Comparison of ENCODE assay signal across 22 mouse cellular contexts in genomic region chr5:146289921-146290320, GRCm38 (mm10). TPM values are rescaled to one million over a fixed set of nuclear protein-coding genes. Genes with fewer than 3 reads are reported as not detected.
A peak's percentile ranks its signal among the peaks of the same experiment; 100 is the strongest.
DNase-seq lines count a peak whose midpoint lies in the region; ATAC-seq and TF ChIP-seq lines count a peak whose summit lies in the region.
"Had no signal": no experiment of that assay in that cellular context is flagged by ENCODE, and none has a peak within 500 bp of the region (broad histone marks: within the 10 kb centered on the region; RNA-seq: fewer than 3 reads in every experiment).

No protein-coding gene starts in this region.

- no peaks in the 10 kb centered on the region; the same call in 1 of the 2 replicates for H3K4me1 ChIP-seq in heart, adult 2 months (ENCODE audit: control insufficient read depth, insufficient read depth, low read length)
- no peaks in the 10 kb centered on the region for H3K4me1 ChIP-seq in lung, embryonic 14.5 days (ENCODE audit: insufficient read depth)
- H3K4me1 ChIP-seq: embryonic facial prominence, embryonic 12.5 days; heart, embryonic 15.5 days; hindbrain, embryonic 12.5 days; limb, embryonic 15.5 days; stomach, embryonic 15.5 days had no signal

- no peak overlapping the region for H3K27ac ChIP-seq in heart, adult 2 months
- peak overlapping the region; percentile 24; the same call in 1 of the 2 replicates for H3K27ac ChIP-seq in lung, embryonic 14.5 days (ENCODE audit: low read depth)
- H3K27ac ChIP-seq: embryonic facial prominence, embryonic 12.5 days; heart, embryonic 15.5 days; hindbrain, embryonic 12.5 days; limb, embryonic 15.5 days; stomach, embryonic 15.5 days had no signal

- TF ChIP-seq POLR2A in heart, adult 2 months (IDR thresholded peaks at IDR 0.05; ENCODE audit: insufficient read depth, low read depth, low read length) = no peak

- no peaks in the 10 kb centered on the region for H3K79me2 ChIP-seq in heart, adult 2 months (replicated peaks; ENCODE audit: control insufficient read depth, insufficient read depth, low read length)

- intact Hi-C loops in heart, adult 2 months (cut with DNase I) = loop anchor here (5.0 kb wide), 4 partner anchors 38 to 83 kb away; partner anchors contain the start of gene Cdk8

- no peak overlapping the region for H3K9ac ChIP-seq in heart, adult 2 months (ENCODE audit: low read depth, low read length)
- H3K9ac ChIP-seq in lung, embryonic 14.5 days = no peak overlapping the region
- H3K9ac ChIP-seq: embryonic facial prominence, embryonic 12.5 days; heart, embryonic 15.5 days; hindbrain, embryonic 12.5 days; limb, embryonic 15.5 days; stomach, embryonic 15.5 days had no signal

- TF ChIP-seq EP300 in heart, adult 2 months (IDR thresholded peaks at IDR 0.05; ENCODE audit: insufficient read depth, low read depth, low read length) = no peak

- H3K4me3 ChIP-seq in heart, adult 2 months = no peak overlapping the region
- no peak overlapping the region for H3K4me3 ChIP-seq in lung, embryonic 14.5 days (ENCODE audit: low read depth, low read length)
- H3K4me3 ChIP-seq: embryonic facial prominence, embryonic 12.5 days; heart, embryonic 15.5 days; hindbrain, embryonic 12.5 days; limb, embryonic 15.5 days; megakaryocyte, embryonic 14.5 days; stomach, embryonic 15.5 days had no signal

- no peak for TF ChIP-seq CTCF in heart, adult 2 months (IDR thresholded peaks at IDR 0.05)
- TF ChIP-seq CTCF in lung, embryonic 14.5 days (IDR thresholded peaks at IDR 0.05; ENCODE audit: low read depth) = no peak

- no peaks in the 10 kb centered on the region; the same call in 1 of the 2 replicates for H3K36me3 ChIP-seq in heart, adult 2 months (ENCODE audit: control insufficient read depth, insufficient read depth, low read length)
- H3K36me3 ChIP-seq in lung, embryonic 14.5 days (ENCODE audit: insufficient read depth) = peaks cover 59% of the 10 kb centered on the region

- no peaks in the 10 kb centered on the region for H3K9me3 ChIP-seq in lung, embryonic 14.5 days (ENCODE audit: low read depth, low read length)
- H3K9me3 ChIP-seq: embryonic facial prominence, embryonic 12.5 days; heart, embryonic 15.5 days; hindbrain, embryonic 12.5 days; limb, embryonic 15.5 days; megakaryocyte, embryonic 14.5 days; stomach, embryonic 15.5 days had no signal

- H3K27me3 ChIP-seq in heart, adult 2 months (ENCODE audit: control insufficient read depth, insufficient read depth, low read length) = no peaks in the 10 kb centered on the region
- no peaks in the 10 kb centered on the region for H3K27me3 ChIP-seq in lung, embryonic 14.5 days (ENCODE audit: insufficient read depth, low read length)
- H3K27me3 ChIP-seq: CH12.LX; embryonic facial prominence, embryonic 12.5 days; heart, embryonic 15.5 days; hindbrain, embryonic 12.5 days; limb, embryonic 15.5 days; megakaryocyte, embryonic 14.5 days; stomach, embryonic 15.5 days had no signal

- WGBS in heart, adult 2 months = 91% methylated on average over 7 of the region's 7 CpGs
- WGBS in lung, embryonic 14.5 days = 52% methylated on average over 7 of the region's 7 CpGs

- peak; percentile 73 for DNase-seq in heart, adult 11 months
- no peak for DNase-seq in heart, adult 2 months
- DNase-seq in lung, embryonic 14.5 days = no peak
- no peak for DNase-seq in lung, postnatal 4 days
- DNase-seq in kidney, postnatal 36 days = peak; percentile 70 to 77
- no peak for DNase-seq in cerebellum, adult 11 months
- no peak for DNase-seq in right cerebral cortex, postnatal 10 days (ENCODE audit: low spot score in 2 of 2)
- DNase-seq: adrenal gland, adult 8-10 months; cerebellum, adult 8-10 months; layer of hippocampus, adult 9-11 months; lung, postnatal 10 days; spleen, adult 18-20 months had no signal

- ATAC-seq in lung, embryonic 14.5 days (ENCODE audit: insufficient read depth) = 0 out of 2 replicates have a peak, but pooled peaks have one; percentile 12
- ATAC-seq: forebrain, embryonic 16.5 days; inflammation-experienced regulatory T-cells, adult 6 months; midbrain, embryonic 16.5 days had no signal

- no peak overlapping the region for H3K4me2 ChIP-seq in lung, embryonic 14.5 days
- H3K4me2 ChIP-seq: embryonic facial prominence, embryonic 12.5 days; heart, embryonic 15.5 days; hindbrain, embryonic 12.5 days; limb, embryonic 15.5 days; stomach, embryonic 15.5 days had no signal

RNA-seq across cellular contexts. Expression of gene Cdk8, which starts 58.9 kb away (rescaled TPM):
- total RNA-seq in heart, adult 2 months (2021) = 10 to 100 TPM; 15.5 to 15.6 TPM
- polyA plus RNA-seq in heart, adult 2 months (2012; rRNA removed) = 15.0 and 18.8 TPM in 2 replicates
- polyA plus RNA-seq in lung, embryonic 14.5 days (2014; fragmentation: Nextera tagmentation; extraction: Ambion mirVana) = 28.4 and 29.8 TPM in 2 replicates

Comparison
In these comparisons a context has a peak if more than half of its experiments do, and no peak if none do; other contexts are left out.
1. DNase-seq: peak in heart, adult 11 months (single experiment) and kidney, postnatal 36 days (2 of 2); none in heart, adult 2 months (0 of 2), lung, embryonic 14.5 days (single experiment), lung, postnatal 4 days (0 of 2), cerebellum, adult 11 months (single experiment) and right cerebral cortex, postnatal 10 days (0 of 2).